Mouse (Mus musculus): ENCODE measurements around the gene Chd9.
A peak's percentile ranks its signal among the peaks of the same experiment; 100 is the strongest.
"Not testable (repeated sequence)": the region's sequence is repeated elsewhere in the genome, so short reads cannot be mapped to it uniquely, and the experiment has no call there.

Gene Chd9

DNA sequence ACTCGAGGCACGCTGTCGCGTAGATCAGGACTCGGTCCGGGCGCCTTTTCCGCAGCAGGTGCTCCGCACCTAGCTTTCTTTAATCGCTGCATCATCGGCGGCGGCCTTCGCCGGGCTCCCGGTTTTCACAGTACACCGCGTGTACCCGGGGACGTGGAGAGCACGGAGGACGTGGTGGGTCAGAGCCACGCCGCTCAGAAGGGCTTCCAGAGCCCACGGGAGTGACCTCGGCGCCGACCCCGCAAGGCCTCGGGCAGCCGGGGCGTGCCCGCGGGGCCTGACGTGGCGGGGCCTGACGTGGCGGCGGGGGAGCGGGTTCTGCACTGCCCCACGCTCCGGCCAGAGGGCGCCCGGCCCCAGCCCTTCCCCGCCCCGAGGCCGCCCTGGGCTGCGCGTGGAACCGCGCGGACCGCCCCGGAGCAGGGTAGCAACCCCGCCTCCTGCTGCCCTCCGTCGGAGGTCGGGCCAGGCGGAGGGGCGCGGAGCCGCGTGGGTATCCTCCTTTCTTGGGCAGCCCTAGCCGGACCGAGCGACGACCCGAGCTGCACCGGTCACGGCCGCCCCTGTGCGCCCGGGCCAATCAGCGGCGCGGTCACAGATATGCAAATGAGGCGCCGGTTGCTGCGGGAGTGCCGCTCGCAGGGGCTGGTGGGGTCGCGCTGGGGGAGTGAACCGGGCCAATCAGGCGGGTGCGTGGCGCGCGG, 79.8 kb downstream of the Chd9 start:
- peak; percentile 93 for DNase-seq (ENCODE audit: low spot score)

DNA sequence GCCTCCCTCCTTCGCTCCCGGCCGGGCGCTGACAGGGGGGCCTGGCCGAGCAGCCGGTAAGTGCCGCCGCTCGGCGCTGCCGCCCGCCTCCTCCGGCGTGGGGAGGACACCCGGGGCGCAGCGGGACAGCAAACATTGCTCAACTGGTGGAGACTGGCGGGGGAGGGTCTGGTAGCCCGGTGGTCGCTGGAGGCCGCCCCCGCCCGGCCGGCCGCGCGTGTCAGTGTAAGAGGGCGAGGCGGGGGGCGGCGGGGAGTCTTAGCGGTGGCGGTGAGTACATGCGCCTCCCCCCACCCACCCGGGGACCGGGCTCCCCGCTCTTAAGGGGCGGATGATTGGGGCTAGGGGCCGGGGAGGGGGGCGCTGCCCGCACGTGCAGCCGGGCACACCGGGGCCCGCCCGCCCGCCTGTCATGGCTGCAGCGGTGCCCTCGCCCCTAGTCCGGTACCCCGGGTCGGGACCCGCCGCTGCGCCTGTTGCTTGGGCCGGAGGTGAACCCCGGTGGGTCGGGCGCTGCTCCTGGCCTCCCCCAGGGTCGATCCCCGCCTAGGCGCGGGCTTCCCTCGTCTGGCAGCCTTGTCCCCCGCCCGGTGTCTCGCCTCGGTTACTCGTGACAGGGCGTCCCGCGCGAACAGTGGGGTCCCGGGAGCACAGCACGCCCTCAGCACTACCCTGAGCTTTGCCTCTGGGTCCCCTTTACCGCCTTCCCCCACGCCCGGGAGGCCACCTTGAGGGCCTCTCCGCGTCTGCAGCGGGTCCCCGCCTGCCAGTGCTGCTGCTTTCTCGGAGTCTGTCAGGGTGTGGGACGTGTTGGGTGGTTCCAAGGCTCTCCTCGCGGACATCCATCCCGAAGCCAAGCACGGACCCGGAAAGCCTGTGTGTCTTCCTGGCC, 80.7 kb downstream of the Chd9 start:
- peak; percentile 56 for DNase-seq (ENCODE audit: low spot score)

DNA sequence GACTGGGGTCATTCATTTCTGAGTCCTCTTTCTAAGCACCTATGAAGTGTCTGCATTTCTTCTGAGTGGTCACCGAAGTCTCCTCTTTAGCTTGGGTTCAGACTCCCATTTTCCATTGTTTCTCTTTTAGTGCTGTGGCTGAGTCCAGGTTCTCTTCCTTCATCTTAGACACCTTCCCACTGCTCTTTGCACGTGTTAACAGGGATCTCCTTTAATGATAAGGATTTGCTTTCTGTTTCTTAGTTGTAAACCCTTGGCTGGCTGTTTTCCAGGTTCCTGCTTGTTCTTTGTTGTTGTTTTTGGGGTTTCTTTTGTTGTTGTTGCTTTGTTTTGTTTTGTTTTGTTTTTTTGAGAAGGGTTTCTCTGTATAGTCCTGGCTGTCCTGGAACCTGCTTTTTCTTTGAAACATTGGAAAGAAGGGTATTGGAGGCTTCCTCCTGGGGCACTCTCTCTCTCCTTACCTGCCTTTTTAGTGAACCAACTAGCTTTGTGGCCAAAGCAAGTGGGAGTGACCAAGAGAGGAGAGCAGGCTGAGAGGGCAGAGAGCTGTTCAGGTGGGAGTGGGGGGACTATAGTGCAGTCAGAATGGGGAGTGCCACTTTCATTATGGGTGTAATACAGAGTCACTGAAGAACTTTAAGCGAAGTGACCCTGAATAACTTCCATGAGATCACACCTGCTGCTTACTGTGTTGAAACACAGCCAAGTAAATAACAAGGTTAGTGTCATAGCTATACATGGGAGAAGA, 95.2 kb downstream of the Chd9 start:
- DNase-seq (ENCODE audit: low spot score), result no peak

DNA sequence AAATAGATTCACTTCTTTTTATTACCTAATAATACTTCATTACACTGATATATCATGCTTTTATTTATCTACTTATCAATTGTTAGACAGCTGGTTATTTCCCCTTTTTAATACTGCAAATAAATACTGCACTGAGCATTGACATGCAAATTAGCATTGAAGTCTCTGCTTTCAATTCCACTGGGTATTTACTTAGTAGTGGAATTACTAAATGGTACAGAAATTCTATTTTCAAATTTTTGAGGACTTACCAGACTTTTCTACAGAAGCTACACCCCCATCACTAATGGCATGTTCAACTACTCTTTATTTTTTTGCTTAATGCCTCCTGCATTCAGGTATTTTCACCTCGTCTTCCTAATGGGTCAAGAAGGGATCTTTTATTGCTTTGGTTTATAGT, 100.3 kb downstream of the Chd9 start:
- DNase-seq (ENCODE audit: low spot score), result no peak

DNA sequence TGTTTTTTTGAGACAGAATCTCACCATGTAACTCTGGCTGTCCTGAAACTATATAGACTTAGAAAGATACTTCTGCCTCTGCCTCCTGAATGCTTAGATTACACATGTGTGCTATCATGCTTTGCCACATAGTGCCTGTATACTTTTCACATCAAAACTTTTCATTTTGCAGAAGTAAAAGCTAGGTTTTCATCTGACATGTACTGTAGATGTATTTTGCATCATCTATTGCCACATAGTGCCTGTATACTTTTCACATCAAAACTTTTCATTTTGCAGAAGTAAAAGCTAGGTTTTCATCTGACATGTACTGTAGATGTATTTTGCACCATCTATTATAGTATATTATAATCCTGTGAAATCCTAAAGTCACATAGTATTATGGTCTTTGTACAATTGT, 102.0 kb downstream of the Chd9 start:
- not testable (repeated sequence) for DNase-seq (ENCODE audit: low spot score)

DNA sequence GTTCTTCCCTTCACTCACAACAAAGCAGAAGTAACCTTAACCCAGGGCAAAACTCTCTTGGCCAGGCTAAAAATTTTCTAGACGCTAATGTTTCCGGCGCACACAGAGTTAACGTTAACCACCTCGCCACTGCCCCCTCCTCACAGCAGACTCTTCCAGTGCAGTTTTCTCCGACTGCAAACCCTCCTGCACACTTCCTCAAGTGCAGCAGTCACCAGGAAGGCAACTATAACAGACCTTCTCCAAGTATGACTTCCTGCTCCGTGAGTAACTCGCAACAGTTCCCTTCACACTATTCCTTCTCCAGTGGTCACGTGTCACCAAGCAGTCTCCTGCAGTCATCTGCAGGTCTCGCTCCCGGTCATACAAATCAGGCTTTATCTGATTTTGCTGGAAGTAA, 104.8 kb downstream of the Chd9 start:
- no peak for DNase-seq (ENCODE audit: low spot score)

DNA sequence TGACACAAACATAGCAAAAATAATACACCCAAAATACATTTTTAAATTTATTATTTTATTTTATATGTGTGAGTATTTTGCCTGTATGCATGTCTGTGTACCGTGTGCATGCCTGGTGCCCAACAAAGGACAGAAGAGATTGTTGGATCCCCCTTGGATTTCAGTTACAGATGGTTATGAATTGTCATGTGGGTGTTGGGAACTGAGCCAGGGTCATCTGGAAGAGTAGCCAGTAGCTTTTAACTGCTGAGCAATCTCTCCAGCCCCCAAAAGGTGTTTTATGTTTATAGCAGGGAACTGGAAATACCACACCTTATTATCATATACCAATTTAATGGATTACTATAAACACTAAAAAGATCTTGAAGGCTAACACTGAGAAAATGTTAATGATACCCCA, 106.6 kb downstream of the Chd9 start:
- no peak for DNase-seq (ENCODE audit: low spot score)

DNA sequence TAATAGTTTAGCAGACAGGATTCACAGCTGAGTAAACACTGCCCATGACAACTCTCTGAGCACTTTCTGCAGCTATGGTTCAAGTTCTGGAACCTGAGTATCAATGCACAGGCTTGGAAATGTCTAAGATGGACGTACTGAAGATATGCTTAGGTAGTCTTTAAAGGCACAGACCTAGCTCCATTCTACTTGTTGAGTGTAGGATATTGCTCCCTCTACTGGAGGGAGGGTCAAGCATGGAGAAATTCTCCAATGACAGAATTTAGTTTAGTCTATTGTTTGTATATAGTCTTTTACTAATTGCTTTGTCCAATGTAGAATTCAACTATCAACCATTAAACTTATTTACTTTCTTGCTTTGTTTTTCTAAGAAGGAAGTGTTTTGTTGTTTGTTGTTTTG, 108.7 kb downstream of the Chd9 start:
- DNase-seq (ENCODE audit: low spot score), result peak; percentile 43

DNA sequence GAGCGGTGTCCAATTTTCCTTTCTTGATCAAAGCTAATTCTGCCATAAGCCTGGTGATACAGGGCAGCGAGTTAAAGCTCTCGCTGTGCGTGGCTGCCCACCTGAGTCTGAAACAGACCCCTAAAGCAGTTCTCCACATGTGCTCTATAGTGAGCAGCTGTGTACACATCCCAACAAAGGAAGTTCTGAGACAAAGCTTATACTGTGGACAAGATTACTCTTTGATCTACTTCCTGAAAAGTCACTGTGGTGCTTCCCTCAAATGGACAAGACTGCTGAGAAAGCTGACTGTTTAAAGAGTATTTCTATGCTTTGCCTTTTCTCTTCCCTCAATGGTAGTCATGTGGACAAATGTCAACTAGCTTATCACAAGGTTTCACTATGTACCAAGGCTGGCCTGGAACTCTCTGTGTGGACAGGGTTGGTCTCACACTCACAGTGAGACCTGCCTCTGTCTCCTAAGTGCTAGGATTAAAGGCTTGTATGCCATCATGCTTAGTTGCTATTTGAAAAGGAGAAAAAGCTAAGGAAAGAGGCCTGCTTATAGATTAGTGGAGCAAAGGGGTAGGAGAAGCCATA, 110.3 kb downstream of the Chd9 start:
- no peak for DNase-seq (ENCODE audit: low spot score)

DNA sequence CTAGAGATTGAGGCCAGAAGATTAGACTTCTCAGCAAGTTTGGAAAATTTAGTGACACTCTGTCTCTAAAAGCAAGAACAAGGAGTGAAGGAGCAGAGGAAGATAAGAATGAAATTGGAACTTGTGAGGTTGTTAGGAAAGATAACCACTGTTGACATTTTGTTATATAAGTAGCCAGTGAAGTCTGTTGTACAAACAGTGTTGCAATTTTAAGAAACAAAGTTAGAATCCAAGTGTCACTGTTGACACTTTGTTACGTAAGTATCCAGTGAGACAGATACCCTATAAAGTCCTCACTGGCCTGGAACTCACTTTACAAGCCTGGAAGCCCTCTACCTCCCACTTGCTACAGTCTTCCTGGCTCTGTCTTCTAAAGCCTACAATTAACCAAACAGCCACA, 111.7 kb downstream of the Chd9 start:
- DNase-seq (ENCODE audit: low spot score), result no peak

DNA sequence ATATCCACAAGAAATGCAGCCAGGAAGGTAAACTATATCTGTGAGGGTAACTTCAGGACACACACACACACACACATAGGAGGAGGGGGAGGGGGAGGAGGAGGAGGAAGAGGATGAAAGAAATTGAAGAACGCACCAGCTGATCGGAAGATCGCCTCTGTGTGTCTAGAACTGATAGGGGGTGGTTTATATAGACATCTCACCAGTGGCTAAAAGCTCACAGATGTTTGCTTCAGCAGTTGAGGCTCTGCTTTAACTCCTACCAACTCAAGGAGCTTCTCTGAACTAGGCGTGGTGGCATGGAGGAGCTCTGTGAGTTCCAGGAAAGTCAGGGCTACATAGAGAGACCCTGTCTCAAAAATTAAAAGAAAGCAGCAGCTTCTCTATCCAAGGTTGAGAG, 115.6 kb downstream of the Chd9 start:
- no peak for DNase-seq (ENCODE audit: low spot score)

DNA sequence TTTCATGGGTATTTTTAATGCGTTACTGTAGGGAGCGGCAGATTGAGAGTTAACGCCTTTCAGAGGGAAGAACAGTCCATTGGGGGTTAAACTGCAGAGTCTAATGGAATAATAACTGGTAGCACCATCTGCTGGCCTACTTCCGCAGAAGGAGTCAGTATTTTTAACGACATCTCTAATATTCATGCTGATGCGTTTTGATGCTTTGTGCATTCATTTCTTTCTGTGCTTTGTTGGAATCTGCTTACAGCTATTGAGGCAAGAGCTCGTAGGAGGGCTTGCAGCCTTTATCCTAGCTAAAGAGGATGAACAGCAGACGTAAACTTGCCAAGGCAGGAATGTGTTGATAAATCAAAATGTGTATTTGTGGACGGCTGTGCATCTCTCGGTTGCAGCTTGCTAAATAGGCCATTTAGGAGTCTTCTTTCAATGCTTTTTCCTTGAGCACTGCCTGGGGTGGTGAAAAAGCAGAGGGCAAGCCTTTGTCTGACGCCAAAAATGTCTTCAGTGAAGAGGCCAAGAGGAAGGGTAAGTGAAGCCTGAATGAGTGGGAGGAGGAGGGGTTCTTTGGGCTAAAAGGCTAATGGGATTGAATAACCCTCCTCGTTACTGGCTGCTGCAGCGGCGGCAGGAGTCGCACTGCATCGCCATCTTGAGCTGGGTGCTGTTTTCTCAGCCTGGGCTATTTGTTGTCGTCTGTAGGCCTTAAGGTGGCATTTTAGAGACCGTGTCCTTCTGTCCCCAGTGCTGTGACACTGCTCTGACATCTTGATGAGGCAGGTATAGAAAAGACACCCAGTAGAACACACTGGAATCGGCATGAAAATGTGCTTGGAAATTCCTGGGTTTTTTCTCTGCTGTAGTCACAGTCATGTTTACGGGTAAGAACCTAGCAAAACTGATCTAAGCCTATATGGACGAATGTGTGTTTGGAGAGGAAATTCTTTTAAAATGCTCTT, 126.9 kb downstream of the Chd9 start:
- peak; percentile 94 for DNase-seq (ENCODE audit: low spot score)

DNA sequence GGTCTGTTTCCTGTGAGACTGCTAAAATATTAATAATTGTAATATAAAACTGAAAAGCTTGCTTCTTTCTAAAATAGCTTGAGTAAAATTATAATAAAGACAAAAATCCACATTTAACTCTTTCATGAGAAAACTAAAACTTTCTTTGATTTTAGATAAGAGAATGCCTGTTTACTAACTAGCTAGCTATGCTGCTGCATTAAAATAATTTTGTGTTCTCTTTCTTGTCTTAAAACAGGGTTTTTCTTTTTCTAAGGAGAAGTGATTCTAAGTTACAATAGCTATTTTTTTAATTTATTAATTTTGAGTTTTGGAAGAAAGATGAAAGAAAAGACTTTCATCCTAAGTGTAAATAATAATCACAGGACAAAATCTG, 127.6 kb downstream of the Chd9 start:
- no peak for DNase-seq (ENCODE audit: low spot score)

DNA sequence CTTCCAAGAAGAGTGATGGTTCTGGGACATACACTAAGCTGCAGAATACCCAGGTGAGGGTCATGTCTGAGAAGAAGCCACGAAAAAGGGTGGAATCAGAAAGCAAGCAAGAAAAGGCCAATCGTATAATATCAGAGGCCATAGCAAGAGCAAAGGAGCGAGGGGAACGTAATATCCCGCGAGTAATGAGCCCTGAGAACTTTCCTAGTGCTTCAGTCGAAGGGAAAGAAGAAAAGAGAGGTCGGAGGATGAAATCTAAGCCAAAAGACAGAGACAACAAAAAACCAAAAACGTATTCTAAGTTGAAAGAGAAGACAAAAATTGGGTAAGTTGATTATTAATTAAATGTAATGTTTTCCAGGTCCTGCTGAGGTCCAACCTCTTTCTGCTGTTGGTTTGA, 128.2 kb downstream of the Chd9 start:
- no peak for DNase-seq (ENCODE audit: low spot score)

DNA sequence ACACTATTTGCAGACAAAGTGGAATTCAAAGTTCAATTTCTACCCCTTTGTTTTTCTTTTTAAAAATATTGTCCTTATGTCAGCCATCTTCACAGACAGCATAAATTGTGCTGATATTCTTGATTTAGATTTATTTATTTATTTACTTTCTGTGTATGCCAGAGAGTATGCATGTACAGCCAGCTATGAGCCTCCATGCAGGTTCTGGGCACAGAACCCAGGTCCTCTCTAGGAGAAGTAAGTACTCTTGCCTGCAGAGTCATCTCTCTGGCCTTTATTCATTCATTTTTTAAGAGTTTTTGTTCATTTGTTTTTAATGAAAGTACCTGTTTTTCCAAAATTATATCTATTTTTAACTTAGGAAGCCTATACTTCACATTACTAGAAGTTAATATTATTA, 129.6 kb downstream of the Chd9 start:
- no peak for DNase-seq (ENCODE audit: low spot score)

DNA sequence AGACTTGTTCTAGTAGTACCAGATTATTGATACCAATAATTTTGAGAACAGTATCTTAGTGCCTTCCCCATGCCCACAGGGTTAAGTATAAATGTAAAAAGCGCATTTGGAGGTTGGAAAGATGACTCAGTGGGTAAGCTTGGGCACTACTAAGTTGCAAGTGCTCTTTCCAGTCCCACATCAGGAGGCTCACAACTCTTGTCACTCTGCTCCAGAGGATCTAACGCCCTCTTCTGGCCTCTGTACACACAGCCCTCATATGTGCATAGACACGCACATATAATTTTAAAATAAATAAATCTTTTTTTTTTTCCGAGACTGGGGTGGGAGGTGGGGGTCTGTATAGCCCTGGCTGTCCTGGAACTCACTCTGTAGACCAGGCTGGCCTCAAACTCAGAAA, 131.6 kb downstream of the Chd9 start:
- DNase-seq (ENCODE audit: low spot score), result no peak

DNA sequence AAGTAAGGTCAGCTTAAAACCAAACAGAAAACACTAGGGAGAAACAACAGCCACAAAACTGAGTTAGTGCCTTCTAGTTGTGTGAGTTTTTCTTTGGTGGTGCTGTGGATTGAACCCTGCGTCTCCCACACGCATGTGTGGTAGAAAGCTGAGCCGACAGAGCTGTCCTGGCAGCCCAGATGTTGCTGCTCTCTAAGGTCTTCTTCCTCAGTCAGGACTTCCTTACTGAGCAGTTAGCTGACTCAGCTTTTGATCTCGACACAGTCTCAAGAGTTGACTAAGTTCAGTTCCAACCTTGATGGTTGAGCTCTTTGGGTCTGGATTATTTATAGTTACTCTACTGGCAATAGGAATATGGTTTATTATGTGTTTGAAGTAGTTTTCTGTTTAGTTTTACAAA, 133.5 kb downstream of the Chd9 start:
- DNase-seq (ENCODE audit: low spot score), result no peak

DNA sequence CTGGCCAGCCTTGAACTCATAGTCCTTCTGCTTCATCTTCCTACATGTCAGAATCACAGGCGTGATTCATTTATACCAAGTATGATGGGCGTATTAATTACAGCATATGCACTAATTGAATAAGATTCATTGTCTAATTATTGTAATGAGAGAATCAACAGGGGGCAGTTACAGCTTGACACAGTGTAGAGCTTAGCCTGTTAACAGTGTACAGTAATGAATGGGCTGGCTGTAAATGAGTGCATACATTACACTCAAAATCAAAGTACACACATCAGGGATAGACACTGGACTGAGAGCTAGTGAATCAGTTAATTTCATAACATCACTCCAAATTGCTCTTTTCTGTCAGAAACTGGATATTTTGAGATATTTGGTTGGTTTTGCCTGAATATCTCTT, 135.9 kb downstream of the Chd9 start:
- no peak for DNase-seq (ENCODE audit: low spot score)

DNA sequence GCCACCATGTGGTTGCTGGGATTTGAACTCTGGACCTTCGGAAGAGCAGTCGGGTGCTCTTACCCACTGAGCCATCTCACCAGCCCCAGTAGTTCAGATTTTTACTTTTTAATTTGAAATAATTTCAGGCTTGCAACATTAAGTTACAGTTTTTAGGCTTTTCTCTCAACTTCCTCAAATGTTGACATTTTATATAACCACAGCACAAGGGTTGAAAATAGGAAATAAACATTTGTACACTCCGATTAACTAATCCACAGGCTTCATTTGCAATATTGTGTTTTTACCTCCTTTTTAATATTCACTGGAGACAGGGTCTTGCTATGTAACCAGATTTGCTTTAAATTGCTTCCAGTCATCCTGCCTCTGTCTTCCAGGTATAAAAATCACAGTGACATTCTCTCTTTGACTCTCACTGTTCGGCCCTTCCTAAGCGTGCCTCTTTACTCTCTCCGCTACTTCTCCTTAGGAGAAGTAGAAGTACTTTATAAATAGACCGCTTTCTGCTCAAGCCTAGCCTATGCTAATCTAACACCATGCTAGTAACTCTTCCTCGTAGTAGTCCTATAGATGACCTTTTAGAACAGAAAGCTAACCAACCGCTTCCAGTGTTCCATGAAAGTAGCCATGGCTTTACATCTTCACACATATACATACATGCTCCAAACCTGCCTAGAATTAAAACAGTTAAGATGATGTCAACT, 137.5 kb downstream of the Chd9 start:
- DNase-seq (ENCODE audit: low spot score), result no peak

DNA sequence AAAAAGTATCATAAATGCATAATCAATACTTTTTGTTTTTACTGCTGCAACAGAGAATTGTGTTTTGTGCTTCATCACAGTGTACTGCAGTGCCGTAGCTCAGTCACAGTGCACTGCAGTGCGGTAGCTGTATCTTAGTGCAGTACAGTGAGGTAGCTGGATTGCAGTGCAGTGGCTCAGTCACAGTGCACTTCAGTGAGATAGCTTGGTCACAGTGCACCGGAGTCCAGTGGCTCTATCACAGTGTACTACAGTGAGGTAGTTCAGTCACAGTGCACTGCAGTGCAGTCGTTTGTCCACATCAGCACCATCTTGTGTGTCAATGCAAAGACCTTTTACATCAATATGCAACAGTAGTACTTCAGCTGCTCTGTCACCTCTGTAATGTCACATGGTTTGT, 140.2 kb downstream of the Chd9 start:
- DNase-seq (ENCODE audit: low spot score), result no peak

DNA sequence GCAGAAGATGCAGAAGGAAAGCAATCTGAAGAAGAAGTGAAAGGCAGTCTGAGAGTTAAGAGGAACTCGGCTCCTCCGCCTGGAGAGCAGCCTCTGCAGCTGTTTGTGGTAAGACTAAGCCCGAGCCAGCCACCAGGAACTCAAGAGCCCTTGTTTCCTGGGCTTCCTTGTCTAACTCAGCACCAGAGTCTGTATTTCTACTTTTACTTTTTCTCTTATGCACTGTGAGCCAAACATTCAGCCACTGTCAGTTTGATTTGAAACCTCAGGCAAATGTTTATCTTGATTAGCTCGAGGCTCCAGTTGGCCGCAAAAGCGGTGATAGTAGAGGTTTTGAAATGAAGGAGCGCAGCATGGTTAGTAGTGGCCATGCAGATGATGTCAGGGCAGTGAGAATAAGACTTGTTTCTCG, 148.8 kb downstream of the Chd9 start:
- DNase-seq (ENCODE audit: low spot score), result no peak

Measured in embryo, embryonic 10.5 days (tissue).